ENCODE assay signal across 29 mouse cellular contexts in the genomic region with DNA sequence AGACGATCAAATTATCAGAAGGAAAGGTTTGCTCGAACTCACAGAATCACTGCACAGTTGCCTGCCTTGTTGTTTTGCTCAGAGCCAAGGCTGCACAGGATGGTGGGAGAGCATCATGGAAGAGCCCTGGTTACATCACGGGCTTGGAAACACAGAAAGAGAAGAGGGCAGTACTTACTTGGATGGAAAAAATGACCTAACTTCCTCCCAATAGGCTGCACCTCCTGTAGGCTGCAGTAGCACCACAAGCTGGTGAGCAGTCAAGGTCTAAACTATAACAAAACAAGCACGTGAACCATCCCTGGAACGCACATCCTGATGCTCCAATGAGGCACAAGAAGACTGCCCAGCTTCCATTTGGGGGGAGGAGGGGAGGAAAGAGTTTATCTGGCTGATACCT. TPM values are rescaled to one million over a fixed set of nuclear protein-coding genes. Genes with fewer than 3 reads are reported as not detected.
A peak's percentile ranks its signal among the peaks of the same experiment; 100 is the strongest.
DNase-seq lines count a peak whose midpoint lies in the region; ATAC-seq lines count a peak whose summit lies in the region.
"Had no signal": no experiment of that assay in that cellular context is flagged by ENCODE, and none has a peak within 500 bp of the region (broad histone marks: within the 10 kb centered on the region; RNA-seq: fewer than 3 reads in every experiment).

No protein-coding gene starts in this region.

- 54% methylated on average over 5 of the region's 5 CpGs for WGBS in heart, embryonic 13.5 days

- H3K9me3 ChIP-seq in heart, embryonic 13.5 days: no peaks in the 10 kb centered on the region
- H3K9me3 ChIP-seq: embryonic facial prominence, embryonic 12.5 days; embryonic facial prominence, embryonic 15.5 days; heart, embryonic 12.5 days; intestine, embryonic 15.5 days had no signal

- H3K4me1 ChIP-seq in heart, embryonic 13.5 days: peaks cover 57% of the 10 kb centered on the region

- H3K36me3 ChIP-seq in heart, embryonic 13.5 days: no peaks in the 10 kb centered on the region
- H3K36me3 ChIP-seq: embryonic facial prominence, embryonic 12.5 days; embryonic facial prominence, embryonic 15.5 days; heart, embryonic 12.5 days; intestine, embryonic 15.5 days had no signal

- 0 out of 2 replicates have a peak overlapping the region, but pooled peaks have one; percentile 68 for H3K27ac ChIP-seq in heart, embryonic 13.5 days (replicated peaks)
- H3K27ac ChIP-seq: embryonic facial prominence, embryonic 12.5 days; embryonic facial prominence, embryonic 15.5 days; hindbrain, embryonic 14.5 days; hindbrain, postnatal 0 days; intestine, embryonic 15.5 days had no signal

- DNase-seq in heart, adult 8-10 months (ENCODE audit: low spot score): no peak
- DNase-seq in CD4-positive, CD25-positive, alpha-beta regulatory T cell, adult 2 months (ENCODE audit: low read depth, low spot score): peak; percentile 18
- no peak for DNase-seq in frontal cortex, adult 2 months (ENCODE audit: extremely low spot score in 1 of 2, low spot score in 1 of 2)
- DNase-seq in adrenal gland, adult 18-20 months (ENCODE audit: low spot score in 2 of 2): no peak
- DNase-seq in frontal cortex, postnatal 36 days (ENCODE audit: low spot score in 2 of 2): no peak
- DNase-seq: adrenal gland, adult 2 months; adrenal gland, postnatal 14 days; B cell, adult 2 months; cerebellum, adult 11-12 months; cerebellum, adult 8-10 months; cerebellum, postnatal 25 days; forebrain, postnatal 0 days; gastrocnemius, adult 2 months; gastrocnemius, postnatal 14 days; heart, adult 11 months; heart, postnatal 14 days; heart, postnatal 4 days; kidney, adult 11 months; kidney, adult 8-10 months had no signal

- H3K27me3 ChIP-seq in heart, embryonic 13.5 days (replicated peaks): no peaks in the 10 kb centered on the region
- H3K27me3 ChIP-seq: embryonic facial prominence, embryonic 12.5 days; embryonic facial prominence, embryonic 15.5 days; heart, embryonic 12.5 days; intestine, embryonic 15.5 days had no signal

- no peak for ATAC-seq in heart, embryonic 13.5 days (ENCODE audit: extremely low read depth, insufficient number of reproducible peaks, low FRiP score, low TSS enrichment)
- peak; percentile 32 for ATAC-seq in activated CD4-positive, CD25-positive, alpha-beta regulatory T cell, adult 4 months
- peak; percentile 37 for ATAC-seq in inflammation-experienced regulatory T-cells, adult 6 months
- ATAC-seq: forebrain, embryonic 14.5 days; forebrain, postnatal 0 days; hindbrain, postnatal 0 days; intestine, embryonic 15.5 days had no signal

- no peak overlapping the region for H3K9ac ChIP-seq in heart, embryonic 13.5 days
- H3K9ac ChIP-seq: embryonic facial prominence, embryonic 12.5 days; embryonic facial prominence, embryonic 15.5 days; forebrain, postnatal 0 days; heart, embryonic 12.5 days; hindbrain, embryonic 14.5 days; intestine, embryonic 15.5 days had no signal

- H3K4me3 ChIP-seq in heart, embryonic 13.5 days: no peak overlapping the region
- H3K4me3 ChIP-seq: embryonic facial prominence, embryonic 12.5 days; embryonic facial prominence, embryonic 15.5 days; gastrocnemius, adult 2 months; heart, embryonic 12.5 days; intestine, embryonic 15.5 days had no signal

- H3K4me2 ChIP-seq in heart, embryonic 13.5 days: no peak overlapping the region
- H3K4me2 ChIP-seq: embryonic facial prominence, embryonic 12.5 days; embryonic facial prominence, embryonic 15.5 days; heart, embryonic 12.5 days; hindbrain, embryonic 14.5 days; intestine, embryonic 15.5 days had no signal

RNA-seq across cellular contexts. Expression of gene Angptl2, which starts 7.7 kb away (rescaled TPM):
- 55.4 and 59.0 TPM in 2 replicates for polyA plus RNA-seq in heart, embryonic 13.5 days (2015; fragmentation: Nextera tagmentation; extraction: Ambion mirVana)
- total RNA-seq in heart, adult 8-10 months (2022): 10 to 100 TPM; 32.9 to 57.7 (median 53.5) TPM
- 10 to 100 TPM in 1 of 2 experiments, 1 to 10 TPM in 1; 7.8 to 11.3 TPM for polyA plus RNA-seq in activated CD4-positive, CD25-positive, alpha-beta regulatory T cell, adult 4 months (2017; shearing (Covaris generic))
- polyA plus RNA-seq in inflammation-experienced regulatory T-cells, adult 6 months (2017; shearing (Covaris generic)): 10 to 100 TPM; 17.1 to 19.5 (median 19.3) TPM
- polyA plus RNA-seq in frontal cortex, adult 2 months (2012; rRNA removed): 4.6 and 7.2 TPM in 2 replicates
- 10 to 100 TPM; 19.6 to 29.9 TPM for total RNA-seq in adrenal gland, adult 18-20 months (2021)
